26 mouse cellular contexts compared by ENCODE assay signal in the genomic region with DNA sequence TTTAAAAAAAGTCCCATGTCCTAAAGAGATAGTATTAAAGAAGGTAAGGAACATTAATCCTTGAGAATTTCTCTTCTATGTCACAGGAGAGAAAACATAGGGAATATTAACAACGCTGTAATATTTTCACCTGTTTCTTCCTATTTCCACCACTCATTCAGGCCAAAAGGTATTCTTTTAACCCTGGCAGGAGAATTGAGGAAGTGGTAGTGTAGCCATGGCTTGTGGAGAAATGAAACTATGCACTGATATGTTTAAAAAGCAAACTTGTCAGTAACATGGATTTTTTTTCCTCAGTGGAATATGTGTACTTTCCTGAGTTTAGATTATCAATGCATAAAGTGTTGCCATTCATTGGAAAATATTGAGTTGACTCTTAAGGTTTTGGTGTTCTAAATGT.
"Had no signal": no experiment of that assay in that cellular context is flagged by ENCODE, and none has a peak within 500 bp of the region (broad histone marks: within the 10 kb centered on the region; RNA-seq: fewer than 3 reads in every experiment).

No protein-coding gene starts in this region.

- H3K4me1 ChIP-seq: heart, embryonic 15.5 days; hindbrain, embryonic 10.5 days; hindbrain, embryonic 12.5 days; intestine, embryonic 15.5 days; kidney, embryonic 15.5 days; limb, embryonic 13.5 days; limb, embryonic 15.5 days had no signal

- H3K4me2 ChIP-seq: heart, embryonic 11.5 days; heart, embryonic 13.5 days; heart, embryonic 15.5 days; hindbrain, embryonic 12.5 days; hindbrain, embryonic 14.5 days; intestine, embryonic 15.5 days; kidney, embryonic 15.5 days; limb, embryonic 13.5 days; limb, embryonic 15.5 days had no signal

- H3K27me3 ChIP-seq: heart, embryonic 13.5 days; heart, embryonic 15.5 days; hindbrain, embryonic 12.5 days; intestine, embryonic 15.5 days; kidney, embryonic 15.5 days; limb, embryonic 13.5 days; limb, embryonic 15.5 days had no signal

- H3K9ac ChIP-seq: heart, embryonic 13.5 days; heart, embryonic 15.5 days; hindbrain, embryonic 12.5 days; hindbrain, embryonic 14.5 days; intestine, embryonic 15.5 days; kidney, embryonic 15.5 days; limb, embryonic 13.5 days; limb, embryonic 15.5 days had no signal

- H3K4me3 ChIP-seq: heart, embryonic 13.5 days; heart, embryonic 15.5 days; hindbrain, embryonic 10.5 days; hindbrain, embryonic 12.5 days; intestine, embryonic 15.5 days; kidney, embryonic 15.5 days; limb, embryonic 13.5 days; limb, embryonic 15.5 days had no signal

- H3K36me3 ChIP-seq: heart, embryonic 13.5 days; heart, embryonic 15.5 days; hindbrain, embryonic 12.5 days; intestine, embryonic 15.5 days; kidney, embryonic 15.5 days; limb, embryonic 13.5 days; limb, embryonic 15.5 days had no signal

- DNase-seq: gastrocnemius, postnatal 14 days; gastrocnemius, postnatal 36 days; heart, adult 18-20 months; heart, postnatal 14 days; heart, postnatal 36 days; kidney, adult 18-20 months; kidney, adult 9 months; kidney, postnatal 14 days; kidney, postnatal 36 days; layer of hippocampus, adult 9-11 months; layer of hippocampus, postnatal 36 days; left cerebral cortex, postnatal 4 days had no signal

- H3K27ac ChIP-seq: heart, embryonic 13.5 days; heart, embryonic 15.5 days; hindbrain, embryonic 10.5 days; hindbrain, embryonic 12.5 days; hindbrain, embryonic 14.5 days; intestine, embryonic 15.5 days; kidney, embryonic 15.5 days; kidney, postnatal 0 days; limb, embryonic 13.5 days; limb, embryonic 15.5 days had no signal

- ATAC-seq: hindbrain, embryonic 16.5 days; inflammation-experienced regulatory T-cells, adult 6 months; intestine, embryonic 15.5 days; intestine, postnatal 0 days had no signal

- H3K9me3 ChIP-seq: heart, embryonic 13.5 days; heart, embryonic 15.5 days; hindbrain, embryonic 10.5 days; hindbrain, embryonic 12.5 days; intestine, embryonic 15.5 days; kidney, embryonic 15.5 days; limb, embryonic 13.5 days; limb, embryonic 15.5 days had no signal
